Mouse (Mus musculus): ENCODE measurements around the gene Odf4.

DNA sequence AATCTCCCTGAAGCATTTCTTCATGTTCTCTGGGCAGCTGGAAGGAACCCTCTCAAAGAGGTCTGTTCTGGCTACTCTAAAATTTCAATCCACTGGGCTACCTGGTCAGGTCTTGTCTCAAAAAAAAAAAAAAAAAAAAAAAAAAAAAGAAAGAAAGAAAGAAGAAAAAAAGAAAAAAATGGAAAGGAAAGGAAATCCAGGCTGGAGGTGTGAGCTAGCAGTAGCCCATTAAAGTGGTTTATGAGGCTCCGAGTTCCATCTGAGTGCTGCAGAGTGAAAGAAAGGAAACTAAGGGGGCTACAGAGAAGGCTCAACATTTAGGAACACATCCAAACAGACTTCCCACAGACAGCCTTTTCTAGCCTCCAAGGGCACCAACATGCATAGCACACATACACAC, 31.1 kb upstream of the Odf4 start:
- TF ChIP-seq POLR2A (IDR thresholded peaks at IDR 0.05; ENCODE audit: low read depth, low read length), result no peak
- TF ChIP-seq CTCF (IDR thresholded peaks at IDR 0.05; ENCODE audit: borderline replicate concordance, insufficient read depth, low read length), result no peak

Data from embryonic fibroblast, embryonic 13.5 days (primary cell).